Mouse (Mus musculus) liver, postnatal 0 days (tissue): ENCODE results near the gene Flt3. TPM values are rescaled to one million over a fixed set of nuclear protein-coding genes. Genes with fewer than 3 reads are reported as not detected.

Source experiments
- ATAC-seq: fragments of 200-750 bp; cut with Nextera tagmentation; 2 replicates; pipeline ENCODE4 v1.8.0; 2017; ENCODE audit warnings: mild to moderate bottlenecking, moderate library complexity
- DNase-seq: peaks from one replicate; pipeline ENCODE4 v3.0.0-alpha.2; 2016
- H3K27ac ChIP-seq: fragments of 300-500 bp; sonication (generic); 2 replicates; pipeline ENCODE4 v1.5.1; 2014; ENCODE audit warnings: antibody characterized with exemption, moderate library complexity, mild to moderate bottlenecking, low read depth
- H3K27me3 ChIP-seq: fragments of 300-500 bp; sonication (generic); 2 replicates; pipeline ENCODE4 v1.6.1; 2014; ENCODE audit warnings: low read length, control low read depth, mixed read lengths; ENCODE audit not compliant: insufficient read depth
- H3K36me3 ChIP-seq: fragments of 300-500 bp; sonication (generic); replicated peaks from 2 replicates; pipeline ENCODE4 v1.6.1; 2014; ENCODE audit warnings: mild to moderate bottlenecking, control low read depth, low read length, moderate library complexity, mixed read lengths; ENCODE audit not compliant: insufficient read depth
- H3K4me1 ChIP-seq: fragments of 300-500 bp; sonication (generic); 2 replicates; pipeline ENCODE4 v1.6.1; 2014; ENCODE audit warnings: antibody characterized with exemption, mild to moderate bottlenecking, control low read depth; ENCODE audit not compliant: insufficient read depth
- H3K4me2 ChIP-seq: fragments of 300-500 bp; sonication (generic); 2 replicates; pipeline ENCODE4 v1.6.1; 2014; ENCODE audit warnings: low read depth, mild to moderate bottlenecking, low read length, moderate library complexity, mixed read lengths
- H3K4me3 ChIP-seq: fragments of 300-500 bp; sonication (generic); 2 replicates; pipeline ENCODE4 v1.5.1; 2014; ENCODE audit warnings: low read depth, low read length
- H3K9ac ChIP-seq: fragments of 300-500 bp; sonication (generic); replicated peaks from 2 replicates; pipeline ENCODE4 v1.6.1; 2014; ENCODE audit warnings: mild to moderate bottlenecking, moderate library complexity
- H3K9me3 ChIP-seq: fragments of 300-500 bp; sonication (generic); 2 replicates; pipeline ENCODE4 v1.6.1; 2016; ENCODE audit warnings: mild to moderate bottlenecking, control low read depth, low read length, mixed read lengths
- CTCF ChIP-seq: sonication (generic); IDR thresholded peaks from 2 replicates; pipeline ENCODE4 v1.5.1; 2016; ENCODE audit warnings: antibody characterized with exemption, low read depth
- EP300 ChIP-seq: IDR thresholded peaks from 2 replicates; pipeline ENCODE4 v1.6.1; 2016; ENCODE audit warnings: antibody characterized with exemption, low read depth, mild to moderate bottlenecking
- WGBS: fragments of 180-500 bp; shearing (Covaris S2); extraction: QIAGEN DNeasy Blood & Tissue Kit; methylation state at CpG from one replicate; pipeline ENCODE4 v1.1.7; 2014; ENCODE audit not compliant: insufficient replicate concordance; 5-methylcytosine and 5-hydroxymethylcytosine counted together
- polyA plus RNA-seq: library from polyadenylated mRNA; unstranded; fragments of >200 nt; fragmentation: Nextera tagmentation; extraction: Ambion mirVana; gene quantifications from 2 replicates; pipeline ENCODE4 v1.2.1, GENCODE M21; 2015

Gene Flt3
- polyA plus RNA-seq, 1 experiment from 2014 or later, result 1.5 TPM

DNA sequence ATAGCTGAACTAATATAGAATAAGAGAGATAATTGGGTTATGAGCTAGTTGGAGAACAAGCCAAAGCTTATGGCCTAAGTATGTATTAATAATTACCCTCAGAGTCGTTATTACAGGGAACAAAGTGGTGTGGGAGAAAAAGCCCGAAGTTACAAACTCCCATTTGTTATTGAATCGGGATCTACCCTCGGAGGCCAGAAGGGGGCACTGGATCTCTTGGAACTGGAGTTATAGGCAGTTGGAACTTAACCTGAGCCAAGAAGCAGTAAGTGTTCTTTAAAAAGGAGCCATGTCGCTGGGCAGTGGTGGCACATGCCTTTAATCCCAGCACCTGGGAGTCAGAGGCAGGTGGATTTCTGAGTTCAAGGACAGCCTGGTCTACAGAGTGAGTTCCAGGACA, 2.2 kb upstream of the Flt3 start:
- ATAC-seq (no peak), DNase-seq (peak; percentile 52)
- no peak overlapping the region for H3K4me2 ChIP-seq
- WGBS, result 16% methylated on average over 5 of the region's 5 CpGs
- 0 out of 2 replicates have a peak, but pooled peaks cover 3% of the 10 kb centered on the region for H3K4me1 ChIP-seq
- no peak overlapping the region for H3K4me3 ChIP-seq
- H3K27me3 ChIP-seq, result peaks cover 35% of the 10 kb centered on the region
- no peaks in the 10 kb centered on the region for H3K36me3 ChIP-seq
- no peaks in the 10 kb centered on the region for H3K9me3 ChIP-seq
- H3K27ac ChIP-seq, result no peak overlapping the region
- H3K9ac ChIP-seq, result no peak overlapping the region
- TF ChIP-seq CTCF, result peak; percentile 66
- TF ChIP-seq EP300, result no peak

DNA sequence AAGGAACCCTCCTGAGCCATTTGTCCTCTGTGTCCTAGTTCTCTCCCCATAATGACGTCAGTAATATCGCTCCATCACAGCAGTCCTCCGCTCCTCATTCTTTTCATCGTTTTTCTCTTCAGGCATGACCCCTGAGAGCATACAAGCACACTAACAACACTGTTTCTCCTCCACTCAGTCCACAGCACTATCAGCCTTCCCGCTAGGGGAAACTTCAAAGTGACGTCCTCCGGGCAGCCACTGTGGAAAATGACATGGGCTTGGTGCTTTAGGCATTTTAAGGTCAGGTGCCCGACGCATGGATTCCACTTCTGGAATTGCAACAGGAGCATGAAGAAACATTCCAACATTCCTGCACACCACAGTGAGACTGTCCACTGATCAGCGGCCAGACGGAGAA, 735 bp upstream of the Flt3 start:
- H3K27me3 ChIP-seq, result peaks cover 35% of the 10 kb centered on the region
- no peak overlapping the region for H3K27ac ChIP-seq
- no peaks in the 10 kb centered on the region for H3K9me3 ChIP-seq
- no peak overlapping the region for H3K4me2 ChIP-seq
- H3K4me1 ChIP-seq, result 0 out of 2 replicates have a peak, but pooled peaks cover 3% of the 10 kb centered on the region
- no peak for TF ChIP-seq EP300
- TF ChIP-seq CTCF, result no peak
- ATAC-seq, result no peak
- no peak for DNase-seq
- WGBS, result 27% methylated on average over 11 of the region's 11 CpGs
- no peaks in the 10 kb centered on the region for H3K36me3 ChIP-seq
- 0 out of 2 replicates have a peak overlapping the region, but pooled peaks have one; percentile 6 for H3K4me3 ChIP-seq
- no peak overlapping the region for H3K9ac ChIP-seq

DNA sequence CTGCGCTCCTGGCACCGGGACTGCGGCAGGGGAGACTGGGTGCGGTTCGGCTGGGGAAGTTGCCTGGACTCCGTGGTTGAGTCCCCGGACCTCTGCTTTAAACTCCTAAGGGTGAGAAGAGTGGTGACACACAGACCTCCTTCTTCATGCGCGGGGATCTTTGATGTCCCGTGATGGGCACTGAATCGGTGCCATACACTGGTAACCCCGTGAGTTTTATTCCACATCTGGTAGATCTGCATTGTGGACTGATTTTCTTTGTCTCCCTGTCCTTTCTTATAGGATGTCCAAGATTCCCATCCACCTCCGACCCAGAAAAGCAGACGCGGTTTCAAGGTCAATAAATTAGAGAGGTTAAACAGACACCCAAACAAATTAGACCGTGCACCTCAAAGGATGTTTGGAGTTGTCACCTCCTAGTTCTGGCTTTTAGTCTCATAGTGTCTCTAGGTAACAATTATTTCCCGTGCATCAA, 253 bp upstream of the Flt3 start:
- Histone ChIP-seq H3K27ac (no peak overlapping the region), H3K9ac (no peak overlapping the region), H3K4me1 (0 out of 2 replicates have a peak, but pooled peaks cover 3% of the 10 kb centered on the region), H3K9me3 (no peaks in the 10 kb centered on the region), H3K4me2 (peak overlapping the region; percentile 66), H3K4me3 (peak overlapping the region; percentile 6), H3K27me3 (peaks cover 35% of the 10 kb centered on the region), H3K36me3 (no peaks in the 10 kb centered on the region)
- DNase-seq (no peak), ATAC-seq (no peak)
- TF ChIP-seq EP300 (no peak), CTCF (no peak)
- WGBS, result 3% methylated on average over 17 of the region's 17 CpGs

DNA sequence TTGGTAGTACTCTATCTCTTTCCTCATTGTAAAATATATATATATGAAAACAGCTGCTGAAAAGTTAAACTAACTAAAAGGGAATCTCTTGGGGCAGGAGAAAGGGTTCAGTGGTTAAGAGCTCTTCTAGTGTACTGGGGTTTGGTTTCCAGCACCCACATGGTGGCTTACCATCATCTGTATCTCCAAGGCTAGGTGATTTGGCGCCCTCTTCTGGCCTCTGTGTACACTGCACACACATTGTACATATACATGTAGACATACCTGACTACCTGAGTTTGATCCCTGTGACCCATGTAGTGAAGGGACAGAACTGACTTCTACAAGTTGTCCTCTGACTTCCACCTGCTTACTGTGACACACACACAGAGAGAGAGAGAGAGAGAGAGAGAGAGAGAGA, 5.2 kb downstream of the Flt3 start:
- no peak overlapping the region for H3K9ac ChIP-seq
- 25% methylated on average over 1 of the region's 1 CpGs for WGBS
- ATAC-seq, result no peak
- H3K36me3 ChIP-seq, result no peaks in the 10 kb centered on the region
- no peak overlapping the region for H3K4me3 ChIP-seq
- DNase-seq, result no peak
- TF ChIP-seq CTCF (peak; percentile 37), EP300 (no peak)
- H3K27me3 ChIP-seq, result peaks cover 24% of the 10 kb centered on the region
- H3K4me1 ChIP-seq, result no peaks in the 10 kb centered on the region
- no peak overlapping the region for H3K4me2 ChIP-seq
- H3K27ac ChIP-seq, result no peak overlapping the region
- 0 out of 2 replicates have a peak, but pooled peaks cover 2% of the 10 kb centered on the region for H3K9me3 ChIP-seq

DNA sequence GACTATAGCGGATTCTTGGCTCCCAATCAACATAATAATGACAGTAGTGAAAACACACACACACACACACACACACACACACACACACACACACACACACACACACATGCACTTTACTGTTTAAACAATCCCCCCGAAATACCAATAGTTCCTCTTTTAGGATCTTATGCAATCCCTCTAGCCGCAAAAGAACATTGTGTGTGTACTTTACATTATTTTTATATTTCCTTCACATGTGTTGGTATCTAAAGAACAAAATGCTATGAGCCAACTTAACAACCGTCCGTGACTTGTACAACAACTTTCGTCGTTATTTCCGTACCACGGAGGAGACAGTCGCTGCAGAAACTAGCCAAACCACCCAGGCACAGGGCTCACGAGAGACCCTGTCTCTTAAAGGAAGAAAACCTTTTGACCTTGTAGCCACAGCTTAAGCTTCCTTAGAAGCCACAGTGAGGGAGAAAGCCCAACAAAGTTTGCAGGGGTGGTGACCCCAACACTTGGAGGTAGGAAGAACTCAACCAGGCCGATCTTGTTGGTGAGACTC, 7.5 kb downstream of the Flt3 start:
- DNase-seq (no peak), ATAC-seq (no peak)
- H3K27me3 ChIP-seq, result 0 out of 2 replicates have a peak, but pooled peaks cover 2% of the 10 kb centered on the region
- no peak overlapping the region for H3K4me3 ChIP-seq
- H3K4me1 ChIP-seq, result peaks cover 12% of the 10 kb centered on the region
- no peaks in the 10 kb centered on the region for H3K36me3 ChIP-seq
- WGBS, result 35% methylated on average over 12 of the region's 12 CpGs
- 0 out of 2 replicates have a peak, but pooled peaks cover 2% of the 10 kb centered on the region for H3K9me3 ChIP-seq
- no peak overlapping the region; the same call in 1 of the 2 replicates for H3K27ac ChIP-seq
- no peak for TF ChIP-seq CTCF
- 0 out of 2 replicates have a peak, but pooled peaks have one; percentile 8 for TF ChIP-seq EP300
- no peak overlapping the region for H3K9ac ChIP-seq
- H3K4me2 ChIP-seq, result no peak overlapping the region

DNA sequence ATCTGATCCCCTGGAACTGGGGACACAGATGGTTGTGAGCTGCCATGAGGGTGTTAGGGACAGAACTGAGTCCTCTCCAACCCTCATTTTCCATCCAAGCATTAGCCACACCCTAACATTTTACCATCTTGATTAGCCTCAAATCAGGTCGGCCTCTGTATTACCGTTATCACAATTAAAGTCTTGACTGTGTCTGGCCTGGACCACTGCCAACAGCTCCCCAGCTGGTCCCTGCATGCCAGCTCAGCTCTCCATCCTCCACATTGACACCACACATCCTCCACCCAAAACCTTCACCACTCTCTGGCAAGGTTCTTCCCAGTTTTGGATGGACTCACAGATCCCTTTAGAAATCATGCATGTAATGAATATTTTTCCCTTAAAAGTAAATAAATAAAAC, 9.5 kb downstream of the Flt3 start:
- no peak overlapping the region for H3K4me2 ChIP-seq
- H3K27ac ChIP-seq, result no peak overlapping the region
- DNase-seq (no peak), ATAC-seq (no peak)
- no peak overlapping the region for H3K4me3 ChIP-seq
- H3K9me3 ChIP-seq, result 0 out of 2 replicates have a peak, but pooled peaks cover 2% of the 10 kb centered on the region
- H3K9ac ChIP-seq, result no peak overlapping the region
- no peak for TF ChIP-seq EP300
- TF ChIP-seq CTCF, result no peak
- 56% methylated on average over 2 of the region's 2 CpGs for whole genome bisulfite sequencing
- H3K4me1 ChIP-seq, result peaks cover 12% of the 10 kb centered on the region
- 0 out of 2 replicates have a peak, but pooled peaks cover 2% of the 10 kb centered on the region for H3K27me3 ChIP-seq
- H3K36me3 ChIP-seq, result no peaks in the 10 kb centered on the region
